Comparison of ENCODE assay signal across 11 mouse cellular contexts in the genomic region with DNA sequence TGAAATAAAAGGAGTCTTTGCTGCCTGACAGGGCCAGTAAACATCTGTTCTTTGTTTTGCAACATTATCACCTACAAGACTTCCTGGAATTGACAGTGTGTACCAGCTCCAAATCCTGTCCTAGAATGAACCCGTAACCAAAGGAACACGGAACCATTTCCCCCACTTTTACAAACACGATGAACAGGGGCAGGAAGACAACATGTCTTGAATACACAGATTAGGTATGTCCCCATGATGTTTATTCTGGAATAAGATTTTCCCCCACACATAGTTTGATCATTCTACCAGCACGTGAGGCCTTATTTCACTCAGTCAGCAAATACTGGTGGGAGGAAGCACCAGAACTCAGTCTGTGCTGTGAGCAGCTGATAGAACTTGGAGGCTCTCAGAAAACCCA.
A peak's percentile ranks its signal among the peaks of the same experiment; 100 is the strongest.
DNase-seq lines count a peak whose midpoint lies in the region; ATAC-seq and TF ChIP-seq lines count a peak whose summit lies in the region.
"Had no signal": no experiment of that assay in that cellular context is flagged by ENCODE, and none has a peak within 500 bp of the region (broad histone marks: within the 10 kb centered on the region; RNA-seq: fewer than 3 reads in every experiment).

No protein-coding gene starts in this region.

- H3K36me3 ChIP-seq in kidney, postnatal 0 days (ENCODE audit: insufficient read depth, low read length): no peaks in the 10 kb centered on the region
- 0 out of 2 replicates have a peak, but pooled peaks cover 10% of the 10 kb centered on the region for H3K36me3 ChIP-seq in heart, embryonic 12.5 days
- peaks cover 5% of the 10 kb centered on the region; the same call in 1 of the 2 replicates for H3K36me3 ChIP-seq in lung, postnatal 0 days (ENCODE audit: insufficient read depth, low read length)

- 64% methylated on average over 4 of the region's 4 CpGs for WGBS in kidney, postnatal 0 days
- WGBS in heart, embryonic 12.5 days: 51% methylated on average over 4 of the region's 4 CpGs
- WGBS in lung, postnatal 0 days: 51% methylated on average over 4 of the region's 4 CpGs

- no peak overlapping the region for H3K4me3 ChIP-seq in kidney, postnatal 0 days (replicated peaks; ENCODE audit: low read depth, low read length)
- no peak overlapping the region for H3K4me3 ChIP-seq in heart, embryonic 12.5 days
- no peak overlapping the region for H3K4me3 ChIP-seq in lung, postnatal 0 days (ENCODE audit: low read depth, low read length)

- TF ChIP-seq CTCF in kidney, postnatal 0 days (IDR thresholded peaks at IDR 0.05; ENCODE audit: low read depth): no peak
- TF ChIP-seq CTCF in lung, postnatal 0 days (IDR thresholded peaks at IDR 0.05): no peak

- no peak overlapping the region for H3K4me2 ChIP-seq in kidney, postnatal 0 days (ENCODE audit: low read length)
- H3K4me2 ChIP-seq in heart, embryonic 12.5 days: no peak overlapping the region
- no peak overlapping the region for H3K4me2 ChIP-seq in lung, postnatal 0 days (replicated peaks; ENCODE audit: low read depth, low read length)

- H3K9ac ChIP-seq in kidney, postnatal 0 days (ENCODE audit: low read depth, low read length): no peak overlapping the region
- H3K9ac ChIP-seq in heart, embryonic 12.5 days: no peak overlapping the region
- no peak overlapping the region for H3K9ac ChIP-seq in lung, postnatal 0 days (replicated peaks; ENCODE audit: low read depth)

- no peaks in the 10 kb centered on the region for H3K27me3 ChIP-seq in kidney, postnatal 0 days (ENCODE audit: insufficient read depth, low read length)
- H3K27me3 ChIP-seq in heart, embryonic 12.5 days (replicated peaks): no peaks in the 10 kb centered on the region
- H3K27me3 ChIP-seq in lung, postnatal 0 days (replicated peaks; ENCODE audit: insufficient read depth, low read length): no peaks in the 10 kb centered on the region

- no peaks in the 10 kb centered on the region for H3K4me1 ChIP-seq in kidney, postnatal 0 days (replicated peaks; ENCODE audit: insufficient read depth, low read length)
- no peaks in the 10 kb centered on the region for H3K4me1 ChIP-seq in heart, embryonic 12.5 days (replicated peaks)
- no peaks in the 10 kb centered on the region for H3K4me1 ChIP-seq in lung, postnatal 0 days (ENCODE audit: insufficient read depth, low read depth, low read length)

- ATAC-seq in kidney, postnatal 0 days (replicated peaks; ENCODE audit: low FRiP score, low read depth): no peak
- 0 out of 2 replicates have a peak, but pooled peaks have one; percentile 22 for ATAC-seq in common myeloid progenitor, adult 5-6 weeks (replicated peaks; ENCODE audit: low read depth, poor library complexity, severe bottlenecking)
- ATAC-seq in heart, embryonic 12.5 days (ENCODE audit: insufficient number of reproducible peaks, low FRiP score): peak; percentile 68
- peak; percentile 89 for ATAC-seq in lung, postnatal 0 days

- TF ChIP-seq EP300 in lung, postnatal 0 days (IDR thresholded peaks at IDR 0.05): peak; percentile 99

- no peaks in the 10 kb centered on the region for H3K9me3 ChIP-seq in kidney, postnatal 0 days (replicated peaks; ENCODE audit: low read length)
- 0 out of 2 replicates have a peak, but pooled peaks cover 3% of the 10 kb centered on the region for H3K9me3 ChIP-seq in heart, embryonic 12.5 days (replicated peaks)
- H3K9me3 ChIP-seq in lung, postnatal 0 days (ENCODE audit: low read length): no peaks in the 10 kb centered on the region

- H3K27ac ChIP-seq in kidney, postnatal 0 days: no peak overlapping the region
- H3K27ac ChIP-seq in heart, embryonic 12.5 days (ENCODE audit: poor library complexity, severe bottlenecking): no peak overlapping the region
- peak overlapping the region; percentile 64; the same call in 1 of the 2 replicates for H3K27ac ChIP-seq in lung, postnatal 0 days (ENCODE audit: low read length)

- DNase-seq in kidney, postnatal 0 days (ENCODE audit: low spot score): peak; percentile 24
- no peak for DNase-seq in kidney, adult 18-20 months
- DNase-seq in lung, postnatal 0 days (ENCODE audit: low spot score): peak; percentile 77
- DNase-seq in spleen, adult 18-20 months: no peak
- DNase-seq in layer of hippocampus, postnatal 36 days: no peak
- DNase-seq: adrenal gland, postnatal 25 days; cerebellum, adult 11 months; embryo, embryonic 11 days; left cerebral cortex, postnatal 4 days had no signal

Comparison
In these comparisons a context has a peak if more than half of its experiments do, and no peak if none do; other contexts are left out.
1. DNase-seq: peak in kidney, postnatal 0 days (single experiment) and lung, postnatal 0 days (single experiment); none in kidney, adult 18-20 months (single experiment), spleen, adult 18-20 months (0 of 2) and layer of hippocampus, postnatal 36 days (0 of 2).